Mouse (Mus musculus): ENCODE data around the gene Fyn. TPM values are rescaled to one million over a fixed set of nuclear protein-coding genes. Genes with fewer than 3 reads are reported as not detected.

The Fyn gene
- polyA plus RNA-seq, 1 experiment from 2014 or later: 85.0 TPM

- Histone ChIP-seq H3K4me1 (ENCODE audit: control insufficient read depth, insufficient read depth, low read length) (peaks cover 62% of the 10 kb centered on the region), H3K27me3 (replicated peaks; ENCODE audit: control insufficient read depth, insufficient read depth, low read length) (no peaks in the 10 kb centered on the region), H3K9me3 (replicated peaks; ENCODE audit: control insufficient read depth, low read length) (no peaks in the 10 kb centered on the region), H3K4me2 (ENCODE audit: low read length) (peak overlapping the region; percentile 12; the same call in 1 of the 2 replicates), H3K27ac (ENCODE audit: low read depth, low read length) (peak overlapping the region; percentile 88), H3K36me3 (ENCODE audit: control insufficient read depth, insufficient read depth, low read length) (no peaks in the 10 kb centered on the region), H3K9ac (ENCODE audit: low read length) (peak overlapping the region; percentile 30; the same call in 1 of the 2 replicates), H3K4me3 (ENCODE audit: low read depth, low read length) (no peak overlapping the region)
- peak; percentile 46 for ATAC-seq
- DNase-seq (ENCODE audit: low spot score): peak; percentile 91
- 41% methylated on average over 13 of the region's 13 CpGs for WGBS
Observed at GRCm38 (mm10) chr10:39501977-39502706, 133.5 kb downstream of the Fyn start.

- 89% methylated on average over 5 of the region's 5 CpGs for WGBS
Observed at GRCm38 (mm10) chr10:39503331-39503730, 134.7 kb downstream of the Fyn start.

GRCm38 (mm10) chr10:39505007-39505406 lies 136.4 kb downstream of the Fyn start:
- no peaks in the 10 kb centered on the region for H3K9me3 ChIP-seq (replicated peaks; ENCODE audit: control insufficient read depth, low read length)
- 14% methylated on average over 9 of the region's 9 CpGs for WGBS
- no peaks in the 10 kb centered on the region for H3K27me3 ChIP-seq (replicated peaks; ENCODE audit: control insufficient read depth, insufficient read depth, low read length)
- peaks cover 61% of the 10 kb centered on the region for H3K4me1 ChIP-seq (ENCODE audit: control insufficient read depth, insufficient read depth, low read length)
- H3K4me3 ChIP-seq (ENCODE audit: low read depth, low read length): no peak overlapping the region
- DNase-seq (ENCODE audit: low spot score) (peak; percentile 87), ATAC-seq (peak; percentile 50)
- peak overlapping the region; percentile 65; the same call in 1 of the 2 replicates for H3K27ac ChIP-seq (ENCODE audit: low read depth, low read length)
- 0 out of 2 replicates have a peak overlapping the region, but pooled peaks have one; percentile 5 for H3K9ac ChIP-seq (ENCODE audit: low read length)
- peak overlapping the region; percentile 26 for H3K4me2 ChIP-seq (ENCODE audit: low read length)
- H3K36me3 ChIP-seq (ENCODE audit: control insufficient read depth, insufficient read depth, low read length): no peaks in the 10 kb centered on the region

More at GRCm38 (mm10) chr10:39503331-39503730, 134.7 kb downstream of the Fyn start:
- Histone ChIP-seq H3K9ac (ENCODE audit: low read length) (no peak overlapping the region), H3K4me3 (ENCODE audit: low read depth, low read length) (no peak overlapping the region), H3K4me1 (ENCODE audit: control insufficient read depth, insufficient read depth, low read length) (peaks cover 61% of the 10 kb centered on the region), H3K27me3 (replicated peaks; ENCODE audit: control insufficient read depth, insufficient read depth, low read length) (no peaks in the 10 kb centered on the region), H3K4me2 (ENCODE audit: low read length) (no peak overlapping the region), H3K36me3 (ENCODE audit: control insufficient read depth, insufficient read depth, low read length) (no peaks in the 10 kb centered on the region), H3K9me3 (replicated peaks; ENCODE audit: control insufficient read depth, low read length) (no peaks in the 10 kb centered on the region), H3K27ac (ENCODE audit: low read depth, low read length) (no peak overlapping the region)
- ATAC-seq (no peak), DNase-seq (ENCODE audit: low spot score) (no peak)

- 44% methylated on average over 7 of the region's 7 CpGs for WGBS
Observed at GRCm38 (mm10) chr10:39505621-39506020, 137.0 kb downstream of the Fyn start.

GRCm38 (mm10) chr10:39506353-39506752 lies 137.7 kb downstream of the Fyn start:
- Histone ChIP-seq H3K27ac (ENCODE audit: low read depth, low read length) (peak overlapping the region; percentile 23; the same call in 1 of the 2 replicates), H3K36me3 (ENCODE audit: control insufficient read depth, insufficient read depth, low read length) (no peaks in the 10 kb centered on the region), H3K9me3 (replicated peaks; ENCODE audit: control insufficient read depth, low read length) (no peaks in the 10 kb centered on the region), H3K4me1 (ENCODE audit: control insufficient read depth, insufficient read depth, low read length) (peaks cover 62% of the 10 kb centered on the region), H3K4me3 (ENCODE audit: low read depth, low read length) (no peak overlapping the region), H3K9ac (ENCODE audit: low read length) (no peak overlapping the region), H3K27me3 (replicated peaks; ENCODE audit: control insufficient read depth, insufficient read depth, low read length) (no peaks in the 10 kb centered on the region), H3K4me2 (ENCODE audit: low read length) (no peak overlapping the region)
- no peak for ATAC-seq
- WGBS: 66% methylated on average over 12 of the region's 12 CpGs
- DNase-seq (ENCODE audit: low spot score): no peak

More at GRCm38 (mm10) chr10:39505621-39506020, 137.0 kb downstream of the Fyn start:
- no peak for ATAC-seq
- H3K9ac ChIP-seq (ENCODE audit: low read length): no peak overlapping the region
- H3K36me3 ChIP-seq (ENCODE audit: control insufficient read depth, insufficient read depth, low read length): no peaks in the 10 kb centered on the region
- H3K4me3 ChIP-seq (ENCODE audit: low read depth, low read length): no peak overlapping the region
- H3K4me1 ChIP-seq (ENCODE audit: control insufficient read depth, insufficient read depth, low read length): peaks cover 61% of the 10 kb centered on the region
- H3K27me3 ChIP-seq (replicated peaks; ENCODE audit: control insufficient read depth, insufficient read depth, low read length): no peaks in the 10 kb centered on the region
- peak overlapping the region; percentile 65; the same call in 1 of the 2 replicates for H3K27ac ChIP-seq (ENCODE audit: low read depth, low read length)
- no peak for DNase-seq (ENCODE audit: low spot score)
- no peaks in the 10 kb centered on the region for H3K9me3 ChIP-seq (replicated peaks; ENCODE audit: control insufficient read depth, low read length)
- H3K4me2 ChIP-seq (ENCODE audit: low read length): peak overlapping the region; percentile 26; the same call in 1 of the 2 replicates

GRCm38 (mm10) chr10:39506831-39507230 lies 138.2 kb downstream of the Fyn start:
- H3K4me3 ChIP-seq (ENCODE audit: low read depth, low read length): no peak overlapping the region
- peaks cover 57% of the 10 kb centered on the region for H3K4me1 ChIP-seq (ENCODE audit: control insufficient read depth, insufficient read depth, low read length)
- DNase-seq (ENCODE audit: low spot score) (no peak), ATAC-seq (peak; percentile 9; the same call in 1 of the 2 replicates)
- H3K27ac ChIP-seq (ENCODE audit: low read depth, low read length): no peak overlapping the region; the same call in 1 of the 2 replicates
- no peak overlapping the region for H3K9ac ChIP-seq (ENCODE audit: low read length)
- WGBS: 67% methylated on average over 7 of the region's 7 CpGs
- no peaks in the 10 kb centered on the region for H3K27me3 ChIP-seq (replicated peaks; ENCODE audit: control insufficient read depth, insufficient read depth, low read length)
- no peak overlapping the region for H3K4me2 ChIP-seq (ENCODE audit: low read length)
- H3K9me3 ChIP-seq (replicated peaks; ENCODE audit: control insufficient read depth, low read length): no peaks in the 10 kb centered on the region
- H3K36me3 ChIP-seq (ENCODE audit: control insufficient read depth, insufficient read depth, low read length): peaks cover 3% of the 10 kb centered on the region

GRCm38 (mm10) chr10:39508801-39509200 lies 140.1 kb downstream of the Fyn start:
- H3K36me3 ChIP-seq (ENCODE audit: control insufficient read depth, insufficient read depth, low read length): peaks cover 15% of the 10 kb centered on the region
- H3K27ac ChIP-seq (ENCODE audit: low read depth, low read length): no peak overlapping the region
- no peaks in the 10 kb centered on the region for H3K27me3 ChIP-seq (replicated peaks; ENCODE audit: control insufficient read depth, insufficient read depth, low read length)
- H3K9ac ChIP-seq (ENCODE audit: low read length): no peak overlapping the region
- no peak overlapping the region for H3K4me3 ChIP-seq (ENCODE audit: low read depth, low read length)
- no peaks in the 10 kb centered on the region for H3K9me3 ChIP-seq (replicated peaks; ENCODE audit: control insufficient read depth, low read length)
- ATAC-seq: no peak
- H3K4me1 ChIP-seq (ENCODE audit: control insufficient read depth, insufficient read depth, low read length): peaks cover 49% of the 10 kb centered on the region
- H3K4me2 ChIP-seq (ENCODE audit: low read length): no peak overlapping the region
- 81% methylated on average over 5 of the region's 5 CpGs for WGBS
- DNase-seq (ENCODE audit: low spot score): no peak

- DNase-seq (ENCODE audit: low spot score) (no peak), ATAC-seq (no peak)
- Histone ChIP-seq H3K4me3 (ENCODE audit: low read depth, low read length) (no peak overlapping the region), H3K9me3 (replicated peaks; ENCODE audit: control insufficient read depth, low read length) (no peaks in the 10 kb centered on the region), H3K27ac (ENCODE audit: low read depth, low read length) (no peak overlapping the region), H3K4me2 (ENCODE audit: low read length) (no peak overlapping the region), H3K36me3 (ENCODE audit: control insufficient read depth, insufficient read depth, low read length) (peaks cover 19% of the 10 kb centered on the region), H3K4me1 (ENCODE audit: control insufficient read depth, insufficient read depth, low read length) (peaks cover 39% of the 10 kb centered on the region), H3K9ac (ENCODE audit: low read length) (no peak overlapping the region), H3K27me3 (replicated peaks; ENCODE audit: control insufficient read depth, insufficient read depth, low read length) (no peaks in the 10 kb centered on the region)
- WGBS: 84% methylated on average over 8 of the region's 8 CpGs
Observed at GRCm38 (mm10) chr10:39509937-39510336, 141.3 kb downstream of the Fyn start.
